Mouse (Mus musculus) heart, postnatal 36 days (tissue): ENCODE data around the gene Ablim1. TPM values are rescaled to one million over a fixed set of nuclear protein-coding genes. Genes with fewer than 3 reads are reported as not detected.
A peak's percentile ranks its signal among the peaks of the same experiment; 100 is the strongest.

Experiments
- DNase-seq, 2 experiments: peaks; one replicate each; pipeline ENCODE4 v3.0.0; 2021 to 2022
- intact Hi-C: fragments of 180-260 bp; cut with DNase I; formaldehyde crosslinking; loops from one replicate; pipeline ENCODE4 v1.15.1; 2025
- total RNA-seq, 2 experiments: library from RNA; stranded (reverse); gene quantifications; 2 replicates each; pipeline ENCODE4 v1.2.3; 2021

The Ablim1 gene
- total RNA-seq, 2 experiments from 2014 or later: 423 to 468 TPM

DNA sequence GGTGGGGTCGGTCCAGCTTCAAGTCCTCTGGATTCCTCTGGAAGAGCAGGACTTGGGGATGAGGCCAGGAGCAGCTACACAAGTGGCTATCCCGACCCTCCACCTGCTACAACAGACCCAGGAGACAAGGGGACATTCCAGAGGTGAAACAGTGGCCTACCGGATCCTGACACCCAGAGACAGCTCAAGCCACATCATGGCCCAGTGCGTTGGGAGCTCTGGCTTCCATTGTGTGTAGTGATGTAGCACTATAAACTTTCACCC, 215.7 kb downstream of the Ablim1 start:
- intact Hi-C loops: loop anchor here (2.0 kb wide), 3 partner anchors 18 to 34 kb away; no protein-coding TSS in a partner anchor
- DNase-seq: peak in 1 of 2 experiments; percentile 51

DNA sequence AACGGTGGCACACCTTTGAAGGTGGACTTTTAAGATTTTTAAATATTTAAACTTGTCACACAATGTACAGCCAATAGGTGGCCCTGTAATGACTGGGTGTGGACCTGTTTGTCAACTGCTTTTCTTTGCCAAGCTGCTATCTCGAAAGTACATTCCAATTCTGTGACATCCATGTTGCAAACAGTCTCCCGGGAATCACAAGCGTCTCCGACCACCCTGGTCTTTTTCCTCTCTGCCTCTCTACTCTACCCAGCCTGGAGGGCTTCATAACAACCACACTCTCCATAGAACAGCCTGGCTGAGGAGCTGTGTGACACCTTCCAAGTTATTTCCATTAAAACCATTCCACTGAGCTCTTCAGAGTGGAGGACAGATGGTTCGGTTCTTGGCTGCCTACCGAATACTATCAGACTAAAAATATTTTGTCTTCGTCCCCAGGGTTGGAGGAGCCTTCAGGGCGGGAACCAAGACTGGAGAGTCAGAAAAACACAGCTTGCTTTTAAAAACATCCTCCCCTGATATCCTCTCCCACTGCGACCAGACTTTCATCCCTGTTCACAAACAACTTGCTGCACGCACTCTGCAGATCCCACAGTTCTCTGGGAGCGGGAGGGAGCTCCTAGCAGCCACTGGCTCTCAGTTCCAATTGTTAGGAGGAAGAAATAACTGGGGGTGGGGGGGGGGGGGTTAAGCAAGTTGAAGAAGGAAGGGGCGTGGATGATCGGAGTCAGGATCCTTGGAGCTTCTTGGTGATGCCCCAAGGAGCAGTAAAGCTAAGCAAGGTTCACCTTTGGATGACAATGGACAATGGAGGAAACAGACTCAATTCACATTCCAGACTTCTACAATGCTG, 216.3 kb downstream of the Ablim1 start:
- peak; percentile 59 to 83 for DNase-seq
- intact Hi-C loops: loop anchor here (2.0 kb wide), 3 partner anchors 18 to 34 kb away; no protein-coding TSS in a partner anchor

GRCm38 (mm10) chr19:57095340-57095739, 219.4 kb downstream of the Ablim1 start:
- intact Hi-C loops: no loop called here
- DNase-seq: no peak

DNA sequence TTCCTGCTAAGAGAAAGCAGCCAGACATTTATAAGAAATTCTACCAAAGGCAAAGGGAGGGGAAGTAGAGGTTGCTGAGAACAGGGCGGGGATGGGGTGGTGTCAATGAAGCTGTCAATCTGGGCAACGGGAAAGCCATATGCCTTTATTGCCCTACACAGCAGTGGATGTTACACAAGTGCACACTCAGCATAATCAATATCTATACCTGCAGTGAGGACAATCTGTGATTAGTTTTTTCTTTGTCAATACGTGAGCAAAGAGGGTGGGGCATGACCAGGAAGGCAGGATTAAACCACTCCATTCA, 221.1 kb downstream of the Ablim1 start:
- intact Hi-C loops: no loop called here
- DNase-seq: no peak

DNA sequence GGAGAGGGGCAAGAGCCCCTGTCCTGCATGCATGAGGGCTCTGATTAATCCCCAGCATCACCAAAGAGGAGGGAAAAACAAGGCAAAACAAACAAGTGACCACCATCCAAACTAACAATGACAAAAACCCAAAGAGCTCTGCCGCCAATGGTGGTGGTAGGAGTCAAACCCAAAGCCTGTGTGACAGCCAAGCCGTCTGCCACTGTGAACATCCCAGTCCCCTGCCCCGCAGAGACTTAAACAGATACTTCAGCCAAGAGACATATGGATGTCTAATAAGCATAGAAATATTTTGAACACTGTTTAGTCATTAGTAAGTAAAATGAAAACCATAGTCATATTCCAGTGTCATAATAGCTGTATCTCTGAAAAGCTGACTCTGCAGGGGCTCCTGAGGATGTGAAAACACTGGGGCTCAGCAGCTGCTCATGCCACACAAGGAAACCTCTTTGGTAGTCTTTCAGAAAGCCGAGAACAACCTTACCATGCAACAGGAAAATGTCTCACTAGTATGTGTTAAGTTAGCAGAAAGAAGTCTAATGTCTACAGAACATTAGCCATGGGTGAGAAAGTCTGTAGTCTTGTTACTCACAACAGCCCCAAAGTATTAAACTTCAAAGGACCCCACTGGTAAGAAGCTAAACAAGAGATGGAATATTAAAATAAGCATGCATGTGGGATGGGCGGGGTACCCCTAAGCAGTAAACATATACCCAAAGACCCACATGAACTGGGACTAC, 221.6 kb downstream of the Ablim1 start:
- no peak for DNase-seq
- intact Hi-C loops: no loop called here

- intact Hi-C loops: no loop called here
- no peak for DNase-seq
These were observed 223.4 kb downstream of the Ablim1 start for GRCm38 (mm10) chr19:57091278-57091677.

DNA sequence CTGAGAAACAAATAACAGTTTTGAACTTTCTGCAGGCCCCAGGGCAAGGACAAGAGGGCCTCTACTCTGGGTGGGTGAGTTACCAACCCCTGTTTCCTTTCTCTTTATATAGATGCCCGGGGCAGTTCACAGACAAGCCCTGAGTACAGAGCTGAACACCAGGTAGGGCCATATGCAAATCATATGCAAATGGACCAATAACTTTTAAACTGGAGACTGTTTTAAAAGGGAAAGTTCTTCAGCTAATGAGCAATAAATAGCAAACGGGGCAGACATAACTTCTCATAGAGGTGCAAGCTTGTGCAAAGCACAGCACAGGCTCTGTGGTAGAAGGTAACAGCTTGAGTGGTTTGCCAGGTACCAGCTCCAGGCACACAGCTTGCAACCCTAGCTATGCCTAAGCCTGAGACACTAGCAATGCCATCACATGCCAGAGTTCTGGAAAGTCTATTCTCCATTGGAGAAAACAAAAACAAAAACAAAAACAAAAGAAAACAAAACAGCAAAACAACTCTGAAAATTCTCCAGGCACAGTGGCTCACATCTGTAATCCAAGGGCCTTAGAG, 225.8 kb downstream of the Ablim1 start:
- intact Hi-C loops: no loop called here
- no peak for DNase-seq

- DNase-seq: no peak
- intact Hi-C loops: no loop called here
These were observed 230.1 kb downstream of the Ablim1 start for GRCm38 (mm10) chr19:57084520-57085166.

DNA sequence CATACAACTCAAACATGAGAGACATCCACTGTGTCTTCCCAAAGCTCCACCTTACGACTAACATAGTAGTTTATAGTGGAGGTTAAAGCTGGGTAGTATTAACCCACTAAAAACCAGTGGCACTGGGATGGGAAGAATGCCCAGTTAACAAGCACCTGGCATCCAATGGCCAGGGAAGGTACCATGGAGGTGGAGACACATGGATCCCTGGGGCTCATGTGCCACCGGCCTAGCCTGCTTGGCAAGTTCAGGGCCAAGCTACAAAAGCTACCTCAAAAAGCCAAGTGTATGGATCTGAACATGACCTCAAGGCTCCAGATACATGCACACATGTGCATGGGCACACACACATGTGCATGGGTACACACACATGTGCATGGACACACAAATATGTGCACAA, 230.8 kb downstream of the Ablim1 start:
- intact Hi-C loops: no loop called here

DNA sequence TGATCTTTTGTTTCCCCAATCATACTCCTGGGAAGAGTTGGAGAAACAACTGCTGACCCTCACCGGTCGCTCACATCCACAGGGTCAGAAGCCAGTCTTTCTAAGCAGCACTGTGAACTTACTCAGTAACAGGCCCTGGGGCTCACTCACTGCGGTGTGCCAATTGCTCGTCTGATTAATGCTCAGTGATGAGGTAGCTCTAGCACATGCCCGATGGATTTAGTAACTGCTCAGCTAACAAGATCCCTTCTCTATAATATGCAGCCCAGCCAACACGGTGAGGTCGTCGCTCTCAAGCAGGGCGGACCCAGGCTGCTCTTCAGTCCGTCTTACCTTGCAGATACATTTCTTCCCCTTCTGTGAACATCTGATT, 231.6 kb downstream of the Ablim1 start:
- intact Hi-C loops: no loop called here
- DNase-seq: no peak

More for the DNA sequence above, 230.8 kb downstream of the Ablim1 start:
- no peak for DNase-seq

GRCm38 (mm10) chr19:57082454-57083182, 232.1 kb downstream of the Ablim1 start:
- no peak for DNase-seq
- intact Hi-C loops: no loop called here

- intact Hi-C loops: no loop called here
- no peak for DNase-seq
These were observed 233.2 kb downstream of the Ablim1 start for GRCm38 (mm10) chr19:57081536-57081935.

GRCm38 (mm10) chr19:57079606-57079981, 235.1 kb downstream of the Ablim1 start:
- intact Hi-C loops: loop anchor here (5.0 kb wide), 1 partner anchor 38 kb away; no protein-coding TSS in a partner anchor
- no peak for DNase-seq

- DNase-seq: peak; percentile 54 to 56
- intact Hi-C loops: loop anchor here (5.0 kb wide), 1 partner anchor 38 kb away; no protein-coding TSS in a partner anchor
These were observed 235.7 kb downstream of the Ablim1 start for GRCm38 (mm10) chr19:57078867-57079605.

- intact Hi-C loops: loop anchor here (5.0 kb wide), 1 partner anchor 39 kb away; no protein-coding TSS in a partner anchor
- DNase-seq: no peak
These were observed 236.7 kb downstream of the Ablim1 start for GRCm38 (mm10) chr19:57077826-57078699.

GRCm38 (mm10) chr19:57073450-57073849, 241.3 kb downstream of the Ablim1 start:
- intact Hi-C loops: no loop called here
- DNase-seq: no peak

- DNase-seq: no peak
These were observed 242.0 kb downstream of the Ablim1 start for GRCm38 (mm10) chr19:57072756-57073155.

GRCm38 (mm10) chr19:57067108-57067613, 247.6 kb downstream of the Ablim1 start:
- no peak for DNase-seq
- intact Hi-C loops: loop anchor here (2.0 kb wide), 2 partner anchors 32 to 262 kb away; no protein-coding TSS in a partner anchor

More at GRCm38 (mm10) chr19:57072756-57073155, 242.0 kb downstream of the Ablim1 start:
- intact Hi-C loops: no loop called here
